Mouse (Mus musculus) stomach, postnatal 0 days (tissue): Measurements from ENCODE around the gene Wsb1. TPM values are rescaled to one million over a fixed set of nuclear protein-coding genes. Genes with fewer than 3 reads are reported as not detected.
A peak's percentile ranks its signal among the peaks of the same experiment; 100 is the strongest.

Experiments used
- ATAC-seq: fragments of 200-750 bp; cut with Nextera tagmentation; 2 replicates; pipeline ENCODE4 v1.8.0; 2017; ENCODE audit not compliant: low FRiP score, low TSS enrichment
- DNase-seq: peaks from one replicate; pipeline ENCODE4 v3.0.0-alpha.2; 2016; ENCODE audit warnings: low spot score
- H3K27ac ChIP-seq: fragments of 300-500 bp; sonication (generic); replicated peaks from 2 replicates; pipeline ENCODE4 v1.5.1; 2014; ENCODE audit warnings: mild to moderate bottlenecking, control low read depth
- H3K27me3 ChIP-seq: fragments of 300-500 bp; sonication (generic); 2 replicates; pipeline ENCODE4 v1.6.1; 2014; ENCODE audit warnings: low read length; ENCODE audit not compliant: control insufficient read depth, insufficient read depth
- H3K36me3 ChIP-seq: fragments of 300-500 bp; sonication (generic); 2 replicates; pipeline ENCODE4 v1.6.1; 2014; ENCODE audit warnings: low read length, mixed read lengths; ENCODE audit not compliant: control insufficient read depth, insufficient read depth
- H3K4me1 ChIP-seq: fragments of 300-500 bp; sonication (generic); replicated peaks from 2 replicates; pipeline ENCODE4 v1.6.1; 2014; ENCODE audit warnings: antibody characterized with exemption; ENCODE audit not compliant: control insufficient read depth, insufficient read depth
- H3K4me2 ChIP-seq: fragments of 300-500 bp; sonication (generic); replicated peaks from 2 replicates; pipeline ENCODE4 v1.6.1; 2014; ENCODE audit warnings: low read depth, mild to moderate bottlenecking, control low read depth, moderate library complexity
- H3K4me3 ChIP-seq: fragments of 300-500 bp; sonication (generic); 2 replicates; pipeline ENCODE4 v1.5.1; 2014; ENCODE audit warnings: low read depth, low read length, control low read depth
- H3K9ac ChIP-seq: fragments of 300-500 bp; sonication (generic); 2 replicates; pipeline ENCODE4 v1.6.1; 2014; ENCODE audit warnings: mild to moderate bottlenecking, low read length, control low read depth, mixed read lengths
- H3K9me3 ChIP-seq: fragments of 300-500 bp; sonication (generic); 2 replicates; pipeline ENCODE4 v1.6.1; 2016; ENCODE audit warnings: low read length; ENCODE audit not compliant: control insufficient read depth
- CTCF ChIP-seq: IDR thresholded peaks from 2 replicates; pipeline ENCODE4 v1.5.1; 2016; ENCODE audit warnings: antibody characterized with exemption, low read depth, mild to moderate bottlenecking, moderate library complexity
- EP300 ChIP-seq: optimal IDR thresholded peaks from 2 replicates; pipeline ENCODE3; 2016; ENCODE audit warnings: antibody characterized with exemption
- WGBS: fragments of 180-500 bp; shearing (Covaris S2); extraction: QIAGEN DNeasy Blood & Tissue Kit; methylation state at CpG from one replicate; pipeline ENCODE4 v1.1.7; 2014; 5-methylcytosine and 5-hydroxymethylcytosine counted together
- polyA plus RNA-seq: library from polyadenylated mRNA; unstranded; fragments of >200 nt; fragmentation: Nextera tagmentation; extraction: Ambion mirVana; gene quantifications from 2 replicates; pipeline ENCODE4 v1.2.1, GENCODE M21; 2015

The Wsb1 gene
- polyA plus RNA-seq, 1 experiment from 2014 or later, result 53.6 TPM

DNA sequence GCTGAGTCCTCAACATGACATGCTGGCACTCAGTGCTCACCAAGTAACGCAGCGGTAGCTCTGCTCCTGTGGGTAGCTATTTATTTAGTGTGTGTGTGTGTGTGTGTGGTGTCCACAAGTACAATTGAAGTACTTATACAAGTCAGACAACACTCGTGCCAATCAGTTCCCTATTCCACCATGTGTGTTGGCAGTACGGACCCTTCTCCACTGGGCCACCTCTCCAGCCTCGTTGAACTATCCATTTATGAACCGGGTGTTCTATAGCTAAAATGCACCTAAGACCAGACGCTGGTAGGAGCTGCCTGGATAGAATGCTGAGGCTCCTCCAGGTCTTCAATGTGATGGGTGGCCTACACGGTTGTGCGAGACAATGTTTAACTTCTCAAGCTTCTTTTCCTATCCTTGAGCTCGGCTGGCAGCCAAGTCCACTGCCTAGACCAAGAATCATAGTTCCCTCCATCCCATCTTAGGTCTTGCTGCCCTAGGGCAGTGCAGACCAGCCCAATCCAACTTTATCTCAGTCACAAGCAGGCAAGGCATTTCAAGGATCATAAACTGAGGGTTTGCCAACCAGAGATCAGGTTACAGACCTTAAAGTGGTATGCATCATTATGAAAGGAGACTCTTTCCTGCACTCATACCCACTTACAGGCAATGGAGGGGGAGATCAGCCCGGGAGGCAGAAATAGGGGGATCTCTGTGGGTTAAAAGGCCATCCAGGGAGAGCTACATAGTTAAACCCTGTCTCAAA is 16.6 kb downstream of the Wsb1 start:
- Histone ChIP-seq H3K9ac (no peak overlapping the region), H3K4me3 (no peak overlapping the region), H3K4me2 (no peak overlapping the region), H3K27me3 (no peaks in the 10 kb centered on the region), H3K27ac (peak overlapping the region; percentile 67), H3K4me1 (no peaks in the 10 kb centered on the region), H3K9me3 (no peaks in the 10 kb centered on the region), H3K36me3 (peaks cover 26% of the 10 kb centered on the region)
- no peak for DNase-seq
- peak; percentile 57; the same call in 1 of the 2 replicates for ATAC-seq
- WGBS, result 76% methylated on average over 11 of the region's 11 CpGs
- TF ChIP-seq EP300, result no peak
- no peak for TF ChIP-seq CTCF

DNA sequence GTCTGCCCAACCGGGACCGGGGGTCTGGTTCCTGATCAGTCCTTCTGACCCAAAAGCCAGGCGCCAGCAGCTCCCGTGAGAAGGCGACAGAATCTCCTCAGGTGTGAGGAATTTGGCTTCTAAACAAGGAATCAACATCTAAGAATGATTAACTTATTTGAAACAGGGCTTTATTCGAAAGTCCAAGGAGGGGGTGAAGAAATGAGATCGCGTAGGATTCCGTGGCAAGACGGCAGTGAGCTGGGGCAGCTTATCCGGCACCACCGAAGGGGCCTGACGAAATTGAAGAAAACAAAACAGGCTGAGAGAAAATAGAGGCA is 24.3 kb downstream of the Wsb1 start:
- ATAC-seq, result no peak
- Histone ChIP-seq H3K9ac (no peak overlapping the region), H3K4me1 (no peaks in the 10 kb centered on the region), H3K4me2 (no peak overlapping the region), H3K36me3 (no peaks in the 10 kb centered on the region), H3K9me3 (no peaks in the 10 kb centered on the region), H3K27ac (no peak overlapping the region), H3K27me3 (no peaks in the 10 kb centered on the region), H3K4me3 (no peak overlapping the region)
- WGBS, result 83% methylated on average over 13 of the region's 13 CpGs
- DNase-seq, result no peak
- TF ChIP-seq EP300 (no peak), CTCF (no peak)

DNA sequence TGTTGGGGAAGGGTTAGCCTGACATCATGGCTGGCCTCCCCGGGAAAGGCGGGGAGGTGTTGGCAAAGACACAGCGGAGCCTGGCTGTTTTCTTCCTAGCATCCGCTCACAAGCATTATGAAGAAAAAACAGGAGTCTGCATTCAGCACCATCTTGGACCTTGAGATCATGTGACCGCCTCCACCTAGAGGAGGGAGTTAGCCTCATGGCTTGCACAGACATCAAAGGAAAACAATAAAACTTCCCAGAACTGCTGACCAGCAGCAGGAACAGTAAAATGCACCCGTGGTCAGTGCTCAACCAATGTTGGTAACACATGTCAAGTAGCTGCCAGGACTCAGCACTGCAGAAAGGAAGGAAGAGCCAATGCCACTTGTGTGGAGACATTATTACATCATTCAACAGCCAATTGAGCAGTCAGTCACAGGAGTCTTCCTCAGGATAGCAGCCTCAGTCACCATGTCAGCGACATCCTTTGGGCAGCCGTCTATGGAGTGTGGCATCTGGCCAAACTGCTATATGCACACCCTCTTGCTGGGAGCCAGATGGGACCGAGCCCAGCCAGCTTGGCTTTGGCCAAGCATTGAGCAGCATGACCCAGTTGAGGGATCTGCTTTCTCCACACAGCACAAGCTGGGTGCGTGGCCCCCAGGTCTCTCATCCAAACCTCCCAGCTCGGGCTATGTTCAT is 24.8 kb downstream of the Wsb1 start:
- no peak overlapping the region for H3K27ac ChIP-seq
- TF ChIP-seq CTCF, result no peak
- no peak for TF ChIP-seq EP300
- DNase-seq (no peak), ATAC-seq (peak; percentile 41; the same call in 1 of the 2 replicates)
- no peak overlapping the region for H3K9ac ChIP-seq
- H3K4me1 ChIP-seq, result peaks cover 4% of the 10 kb centered on the region; the same call in 1 of the 2 replicates
- H3K27me3 ChIP-seq, result no peaks in the 10 kb centered on the region
- H3K36me3 ChIP-seq, result no peaks in the 10 kb centered on the region
- no peak overlapping the region for H3K4me3 ChIP-seq
- H3K9me3 ChIP-seq, result no peaks in the 10 kb centered on the region
- H3K4me2 ChIP-seq, result no peak overlapping the region
- 68% methylated on average over 11 of the region's 11 CpGs for WGBS

DNA sequence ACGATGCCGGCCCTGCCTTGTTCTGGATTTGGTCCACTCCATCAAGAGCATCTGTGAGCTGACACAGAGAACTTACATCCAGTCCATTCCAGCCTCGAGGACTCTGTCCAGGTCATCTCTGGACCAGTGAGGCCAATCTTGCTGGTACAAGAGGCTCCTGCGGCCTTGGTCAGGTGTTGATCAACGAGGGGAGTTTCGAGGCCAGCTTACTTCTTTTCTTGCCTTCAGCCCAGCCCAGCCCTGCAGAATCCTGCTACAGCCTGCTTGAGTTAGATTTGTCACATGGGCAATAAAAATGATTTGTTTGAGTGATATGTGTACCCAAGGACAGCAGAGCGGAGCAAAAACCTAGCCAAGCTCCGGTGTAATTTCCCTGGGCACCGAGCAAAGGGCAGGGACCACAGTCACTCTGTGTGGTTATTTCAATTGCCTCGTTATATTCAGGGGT is 25.4 kb downstream of the Wsb1 start:
- no peak overlapping the region for H3K9ac ChIP-seq
- no peaks in the 10 kb centered on the region for H3K36me3 ChIP-seq
- H3K4me3 ChIP-seq, result no peak overlapping the region
- no peak for TF ChIP-seq EP300
- TF ChIP-seq CTCF, result no peak
- no peak for ATAC-seq
- peaks cover 5% of the 10 kb centered on the region; the same call in 1 of the 2 replicates for H3K4me1 ChIP-seq
- H3K27ac ChIP-seq, result no peak overlapping the region
- no peak overlapping the region for H3K4me2 ChIP-seq
- no peak for DNase-seq
- 67% methylated on average over 10 of the region's 10 CpGs for WGBS
- no peaks in the 10 kb centered on the region for H3K27me3 ChIP-seq
- H3K9me3 ChIP-seq, result no peaks in the 10 kb centered on the region

DNA sequence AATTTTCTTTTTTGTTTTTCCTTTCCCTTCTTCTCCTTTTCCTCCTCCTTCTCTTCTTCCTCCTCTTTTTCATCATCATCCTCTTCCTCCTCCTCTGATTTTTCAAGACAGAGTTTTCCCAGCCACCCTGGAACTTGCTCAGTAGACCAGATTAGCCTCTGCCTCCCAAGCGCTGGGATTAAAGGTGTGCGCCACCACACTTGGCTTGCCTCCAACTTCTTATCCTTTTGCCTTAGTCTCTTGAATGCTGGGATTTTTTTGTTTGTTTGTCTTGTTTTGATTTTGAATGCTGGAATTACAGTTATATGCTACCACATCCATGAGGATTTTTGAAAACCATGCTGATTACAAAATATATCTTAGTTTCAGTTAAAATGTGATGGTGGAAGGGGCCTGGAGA is 26.4 kb downstream of the Wsb1 start:
- Histone ChIP-seq H3K4me1 (peaks cover 5% of the 10 kb centered on the region; the same call in 1 of the 2 replicates), H3K4me2 (no peak overlapping the region), H3K36me3 (no peaks in the 10 kb centered on the region), H3K9ac (no peak overlapping the region), H3K4me3 (no peak overlapping the region), H3K27ac (no peak overlapping the region), H3K9me3 (no peaks in the 10 kb centered on the region), H3K27me3 (no peaks in the 10 kb centered on the region)
- DNase-seq (no peak), ATAC-seq (no peak)
- WGBS, result 71% methylated on average over 2 of the region's 2 CpGs
- TF ChIP-seq CTCF (no peak), EP300 (no peak)
